Mouse (Mus musculus) liver, embryonic 15.5 days (tissue): ENCODE results near the gene Synpo2. TPM values are rescaled to one million over a fixed set of nuclear protein-coding genes. Genes with fewer than 3 reads are reported as not detected.

Experiments
- ATAC-seq: fragments of 200-750 bp; cut with Nextera tagmentation; 2 replicates; pipeline ENCODE4 v1.8.0; 2017; ENCODE audit warnings: moderate number of reproducible peaks, mild to moderate bottlenecking, moderate library complexity; ENCODE audit not compliant: insufficient read depth
- H3K27ac ChIP-seq: fragments of 300-500 bp; sonication (generic); replicated peaks from 2 replicates; pipeline ENCODE4 v1.5.1; 2015; ENCODE audit warnings: mild to moderate bottlenecking, inconsistent platforms
- H3K27me3 ChIP-seq: fragments of 300-500 bp; sonication (generic); 2 replicates; pipeline ENCODE4 v1.6.1; 2015; ENCODE audit warnings: mild to moderate bottlenecking, inconsistent platforms
- H3K36me3 ChIP-seq: fragments of 300-500 bp; sonication (generic); replicated peaks from 2 replicates; pipeline ENCODE4 v1.6.1; 2015; ENCODE audit warnings: moderate library complexity, mild to moderate bottlenecking, inconsistent platforms
- H3K4me1 ChIP-seq: fragments of 300-500 bp; sonication (generic); replicated peaks from 2 replicates; pipeline ENCODE4 v1.6.1; 2015; ENCODE audit warnings: inconsistent platforms
- H3K4me2 ChIP-seq: fragments of 300-500 bp; sonication (generic); 2 replicates; pipeline ENCODE4 v1.6.1; 2015; ENCODE audit warnings: moderate library complexity, mild to moderate bottlenecking, inconsistent platforms
- H3K4me3 ChIP-seq: fragments of 300-500 bp; sonication (generic); replicated peaks from 2 replicates; pipeline ENCODE4 v1.5.1; 2015; ENCODE audit warnings: mild to moderate bottlenecking, inconsistent platforms
- H3K9ac ChIP-seq: fragments of 300-500 bp; sonication (generic); 2 replicates; pipeline ENCODE4 v1.6.1; 2015; ENCODE audit warnings: moderate library complexity, mild to moderate bottlenecking, inconsistent platforms
- H3K9me3 ChIP-seq: fragments of 300-500 bp; sonication (generic); replicated peaks from 2 replicates; pipeline ENCODE4 v1.6.1; 2016; ENCODE audit warnings: inconsistent platforms
- WGBS: fragments of 180-500 bp; shearing (Covaris S2); methylation state at CpG from one replicate; pipeline ENCODE4 v1.1.7; 2015; ENCODE audit warnings: mixed read lengths; ENCODE audit not compliant: insufficient replicate concordance; 5-methylcytosine and 5-hydroxymethylcytosine counted together
- polyA plus RNA-seq: library from polyadenylated mRNA; unstranded; fragments of >200 nt; fragmentation: Nextera tagmentation; extraction: Ambion mirVana; gene quantifications from 2 replicates; pipeline ENCODE4 v1.2.1, GENCODE M21; 2015

Synpo2 gene
- polyA plus RNA-seq, 1 experiment from 2014 or later = 0.28 TPM

GRCm38 (mm10) chr3:123058832-123059231 is 177.1 kb downstream of the Synpo2 start:
- Histone ChIP-seq H3K4me2 (no peak overlapping the region), H3K4me3 (no peak overlapping the region), H3K27me3 (no peaks in the 10 kb centered on the region), H3K4me1 (0 out of 2 replicates have a peak, but pooled peaks cover 2% of the 10 kb centered on the region), H3K9ac (no peak overlapping the region), H3K27ac (no peak overlapping the region), H3K9me3 (no peaks in the 10 kb centered on the region), H3K36me3 (no peaks in the 10 kb centered on the region)
- no peak for ATAC-seq
- 72% methylated on average over 1 of the region's 1 CpGs for WGBS

- Histone ChIP-seq H3K27me3 (no peaks in the 10 kb centered on the region), H3K27ac (no peak overlapping the region), H3K4me3 (no peak overlapping the region), H3K36me3 (no peaks in the 10 kb centered on the region), H3K9ac (no peak overlapping the region), H3K4me1 (no peaks in the 10 kb centered on the region), H3K9me3 (no peaks in the 10 kb centered on the region), H3K4me2 (no peak overlapping the region)
- 70% methylated on average over 5 of the region's 5 CpGs for WGBS
- ATAC-seq = no peak
These were observed 181.8 kb downstream of the Synpo2 start for GRCm38 (mm10) chr3:123054178-123054577.

- ATAC-seq = no peak
- Histone ChIP-seq H3K9me3 (no peaks in the 10 kb centered on the region), H3K9ac (no peak overlapping the region), H3K27me3 (no peaks in the 10 kb centered on the region), H3K4me3 (no peak overlapping the region), H3K4me1 (no peaks in the 10 kb centered on the region), H3K36me3 (no peaks in the 10 kb centered on the region), H3K4me2 (no peak overlapping the region), H3K27ac (no peak overlapping the region)
- WGBS = 28% methylated on average over 8 of the region's 8 CpGs
These were observed 182.6 kb downstream of the Synpo2 start for GRCm38 (mm10) chr3:123053192-123053938.

- no peaks in the 10 kb centered on the region for H3K9me3 ChIP-seq
- ATAC-seq = no peak
- H3K4me3 ChIP-seq = no peak overlapping the region
- no peak overlapping the region for H3K9ac ChIP-seq
- H3K27ac ChIP-seq = no peak overlapping the region
- H3K36me3 ChIP-seq = no peaks in the 10 kb centered on the region
- H3K4me2 ChIP-seq = no peak overlapping the region
- H3K4me1 ChIP-seq = no peaks in the 10 kb centered on the region
- no peaks in the 10 kb centered on the region for H3K27me3 ChIP-seq
- WGBS = 76% methylated on average over 1 of the region's 1 CpGs
These were observed 193.6 kb downstream of the Synpo2 start for GRCm38 (mm10) chr3:123042308-123042707.

GRCm38 (mm10) chr3:123034752-123035151 is 201.2 kb downstream of the Synpo2 start, which contains the start of gene Myoz2:
Gene Myoz2, minus strand, starts transcription at chr3:123035015.
- ATAC-seq = no peak
- Histone ChIP-seq H3K27ac (no peak within 1 kb of the TSS), H3K4me3 (no peak within 1 kb of the TSS), H3K9ac (no peak within 1 kb of the TSS), H3K36me3 (no peaks in the 10 kb centered on the region), H3K4me2 (no peak within 1 kb of the TSS), H3K4me1 (no peaks in the 10 kb centered on the region), H3K27me3 (no peaks in the 10 kb centered on the region), H3K9me3 (no peaks in the 10 kb centered on the region)
- WGBS = 67% methylated on average over 7 of the region's 7 CpGs

- Histone ChIP-seq H3K9me3 (no peaks in the 10 kb centered on the region), H3K4me2 (no peak overlapping the region), H3K9ac (no peak overlapping the region), H3K4me1 (no peaks in the 10 kb centered on the region), H3K36me3 (no peaks in the 10 kb centered on the region), H3K27me3 (no peaks in the 10 kb centered on the region), H3K4me3 (no peak overlapping the region), H3K27ac (no peak overlapping the region)
- 65% methylated on average over 8 of the region's 8 CpGs for WGBS
- no peak for ATAC-seq
These were observed 202.1 kb downstream of the Synpo2 start for GRCm38 (mm10) chr3:123033804-123034203.

Other genes starting within 250 kb of the Synpo2 start
- gene Myoz2, start 201.1 kb downstream of the Synpo2 start, polyA plus RNA-seq = 2.2 and 2.8 TPM in 2 replicates
- 21.7 and 22.2 TPM in 2 replicates for gene Sec24d, start 31.3 kb upstream of the Synpo2 start, polyA plus RNA-seq
- 6.4 and 7.1 TPM in 2 replicates for gene Mettl14, start 150.0 kb upstream of the Synpo2 start, polyA plus RNA-seq
- 0.62 and 0.68 TPM in 2 replicates for gene Prss12, start 210.8 kb upstream of the Synpo2 start, polyA plus RNA-seq